Mouse (Mus musculus): ENCODE data around the gene 3110040M04Rik. TPM values are rescaled to one million over a fixed set of nuclear protein-coding genes. Genes with fewer than 3 reads are reported as not detected.
A peak's percentile ranks its signal among the peaks of the same experiment; 100 is the strongest.

Gene 3110040M04Rik
- polyA plus RNA-seq, 1 experiment from 2014 or later = not detected

GRCm38 (mm10) chr1:151167297-151168047 is 36.4 kb upstream of the 3110040M04Rik start:
- Histone ChIP-seq H3K9me3 (ENCODE audit: low read depth, low read length) (no peaks in the 10 kb centered on the region), H3K27ac (ENCODE audit: low read depth) (no peak overlapping the region), H3K4me2 (no peak overlapping the region), H3K4me1 (ENCODE audit: insufficient read depth) (no peaks in the 10 kb centered on the region), H3K9ac (no peak overlapping the region), H3K4me3 (ENCODE audit: low read depth, low read length) (no peak overlapping the region), H3K36me3 (ENCODE audit: insufficient read depth) (no peaks in the 10 kb centered on the region), H3K27me3 (ENCODE audit: insufficient read depth, low read length) (no peaks in the 10 kb centered on the region)
- ATAC-seq (ENCODE audit: insufficient read depth) (no peak), DNase-seq (no peak)
- WGBS = 22% methylated on average over 12 of the region's 12 CpGs
- TF ChIP-seq CTCF (IDR thresholded peaks at IDR 0.05; ENCODE audit: low read depth) = no peak

DNA sequence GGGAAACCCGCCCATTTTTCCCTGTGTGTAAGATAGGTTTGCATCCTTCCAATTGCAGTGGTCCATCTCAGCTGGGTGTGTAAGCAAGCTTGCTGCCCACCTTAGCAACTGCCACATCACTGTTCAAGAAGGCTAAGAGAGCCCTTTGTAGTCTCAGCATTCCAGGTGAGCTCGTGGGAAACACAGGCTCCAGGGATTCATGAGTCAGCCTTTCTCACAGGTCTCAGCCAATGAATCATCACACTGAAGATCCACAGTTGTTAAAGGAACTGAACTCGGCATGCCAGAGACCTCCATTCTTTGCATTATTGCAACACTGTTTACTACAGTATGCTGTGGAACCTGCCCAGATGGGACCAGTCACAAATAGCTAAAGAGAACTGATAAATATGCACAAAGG is 35.3 kb upstream of the 3110040M04Rik start:
- H3K9me3 ChIP-seq (ENCODE audit: low read depth, low read length) = no peaks in the 10 kb centered on the region
- ATAC-seq (ENCODE audit: insufficient read depth) = no peak
- H3K9ac ChIP-seq = no peak overlapping the region
- H3K27ac ChIP-seq (ENCODE audit: low read depth) = no peak overlapping the region
- H3K4me3 ChIP-seq (ENCODE audit: low read depth, low read length) = no peak overlapping the region
- H3K36me3 ChIP-seq (ENCODE audit: insufficient read depth) = no peaks in the 10 kb centered on the region
- 55% methylated on average over 3 of the region's 3 CpGs for WGBS
- no peaks in the 10 kb centered on the region for H3K27me3 ChIP-seq (ENCODE audit: insufficient read depth, low read length)
- DNase-seq = no peak
- no peaks in the 10 kb centered on the region for H3K4me1 ChIP-seq (ENCODE audit: insufficient read depth)
- no peak for TF ChIP-seq CTCF (IDR thresholded peaks at IDR 0.05; ENCODE audit: low read depth)
- H3K4me2 ChIP-seq = no peak overlapping the region

GRCm38 (mm10) chr1:151171572-151172461 is 32.1 kb upstream of the 3110040M04Rik start:
- ATAC-seq (ENCODE audit: insufficient read depth) (no peak), DNase-seq (no peak)
- no peaks in the 10 kb centered on the region for H3K4me1 ChIP-seq (ENCODE audit: insufficient read depth)
- TF ChIP-seq CTCF (IDR thresholded peaks at IDR 0.05; ENCODE audit: low read depth) = no peak
- H3K9me3 ChIP-seq (ENCODE audit: low read depth, low read length) = no peaks in the 10 kb centered on the region
- H3K4me3 ChIP-seq (ENCODE audit: low read depth, low read length) = no peak overlapping the region
- no peak overlapping the region for H3K4me2 ChIP-seq
- H3K27me3 ChIP-seq (ENCODE audit: insufficient read depth, low read length) = no peaks in the 10 kb centered on the region
- H3K9ac ChIP-seq = no peak overlapping the region
- WGBS = 72% methylated on average over 2 of the region's 2 CpGs
- H3K27ac ChIP-seq (ENCODE audit: low read depth) = no peak overlapping the region
- no peaks in the 10 kb centered on the region for H3K36me3 ChIP-seq (ENCODE audit: insufficient read depth)

DNA sequence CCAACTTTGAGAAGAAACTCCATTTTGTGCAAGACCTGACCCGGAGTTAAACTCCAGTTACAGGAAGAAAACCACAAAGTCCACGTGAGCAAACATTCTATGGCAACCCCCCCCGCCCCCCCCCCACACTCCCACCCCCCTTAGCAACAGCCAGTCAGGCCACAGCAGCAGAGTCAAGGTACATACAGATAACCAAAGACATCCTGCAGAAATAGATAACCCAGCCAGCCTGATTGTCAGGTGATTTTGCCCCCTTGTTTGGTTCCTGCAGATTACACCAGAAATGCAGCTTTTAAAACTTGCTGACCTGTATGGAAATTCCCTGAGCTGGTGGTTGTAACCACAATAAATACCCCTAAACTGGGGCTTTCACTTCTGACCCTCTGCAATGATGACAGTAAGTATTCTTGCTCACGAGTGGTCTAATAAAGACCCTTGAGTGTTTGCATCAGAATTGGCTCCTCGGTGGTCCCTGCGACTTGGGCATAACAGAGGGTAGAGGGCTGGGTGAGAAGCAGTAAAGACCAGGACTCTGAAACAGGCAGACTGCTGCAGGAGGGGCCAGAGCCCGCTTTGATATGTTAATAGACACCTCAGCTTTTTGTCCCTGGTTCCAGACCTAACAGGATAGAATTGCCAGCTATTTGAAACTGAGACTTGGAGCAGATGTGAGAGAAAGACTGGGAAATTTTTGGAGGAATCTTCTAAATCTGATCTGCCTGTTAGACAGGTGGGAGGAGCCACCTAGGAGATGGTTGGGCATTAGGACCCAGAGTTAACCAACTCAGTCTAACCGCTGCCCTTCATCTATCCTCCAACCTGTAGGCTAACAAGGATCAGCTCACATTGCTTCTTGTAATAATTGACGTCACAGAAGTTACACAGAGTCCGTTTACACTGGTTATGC is 26.6 kb upstream of the 3110040M04Rik start:
- DNase-seq = peak; percentile 34
- Histone ChIP-seq H3K27ac (ENCODE audit: low read depth) (no peak overlapping the region), H3K4me3 (ENCODE audit: low read depth, low read length) (peak overlapping the region; percentile 14; the same call in 1 of the 2 replicates)

GRCm38 (mm10) chr1:151177937-151178271 is 26.0 kb upstream of the 3110040M04Rik start:
- no peak overlapping the region for H3K9ac ChIP-seq
- H3K27me3 ChIP-seq (ENCODE audit: insufficient read depth, low read length) = no peaks in the 10 kb centered on the region
- H3K4me3 ChIP-seq (ENCODE audit: low read depth, low read length) = peak overlapping the region; percentile 14; the same call in 1 of the 2 replicates
- TF ChIP-seq CTCF (IDR thresholded peaks at IDR 0.05; ENCODE audit: low read depth) = no peak
- DNase-seq (no peak), ATAC-seq (ENCODE audit: insufficient read depth) (peak; percentile 38; the same call in 1 of the 2 replicates)
- H3K36me3 ChIP-seq (ENCODE audit: insufficient read depth) = no peaks in the 10 kb centered on the region
- no peak overlapping the region for H3K27ac ChIP-seq (ENCODE audit: low read depth)
- no peaks in the 10 kb centered on the region for H3K4me1 ChIP-seq (ENCODE audit: insufficient read depth)
- no peaks in the 10 kb centered on the region for H3K9me3 ChIP-seq (ENCODE audit: low read depth, low read length)
- peak overlapping the region; percentile 52 for H3K4me2 ChIP-seq
- WGBS = 20% methylated on average over 4 of the region's 4 CpGs

More for the DNA sequence above, 26.6 kb upstream of the 3110040M04Rik start:
- Histone ChIP-seq H3K9ac (no peak overlapping the region), H3K4me1 (ENCODE audit: insufficient read depth) (no peaks in the 10 kb centered on the region), H3K4me2 (peak overlapping the region; percentile 52), H3K9me3 (ENCODE audit: low read depth, low read length) (no peaks in the 10 kb centered on the region), H3K27me3 (ENCODE audit: insufficient read depth, low read length) (no peaks in the 10 kb centered on the region), H3K36me3 (ENCODE audit: insufficient read depth) (no peaks in the 10 kb centered on the region)
- TF ChIP-seq CTCF (IDR thresholded peaks at IDR 0.05; ENCODE audit: low read depth) = no peak
- ATAC-seq (ENCODE audit: insufficient read depth) = peak; percentile 83; the same call in 1 of the 2 replicates
- 13% methylated on average over 10 of the region's 10 CpGs for WGBS

GRCm38 (mm10) chr1:151178505-151179083 is 25.3 kb upstream of the 3110040M04Rik start:
- no peak for TF ChIP-seq CTCF (IDR thresholded peaks at IDR 0.05; ENCODE audit: low read depth)
- H3K4me1 ChIP-seq (ENCODE audit: insufficient read depth) = no peaks in the 10 kb centered on the region
- no peaks in the 10 kb centered on the region for H3K36me3 ChIP-seq (ENCODE audit: insufficient read depth)
- 57% methylated on average over 2 of the region's 2 CpGs for WGBS
- no peak overlapping the region for H3K9ac ChIP-seq
- H3K4me3 ChIP-seq (ENCODE audit: low read depth, low read length) = no peak overlapping the region
- no peak overlapping the region for H3K27ac ChIP-seq (ENCODE audit: low read depth)
- no peak overlapping the region for H3K4me2 ChIP-seq
- H3K27me3 ChIP-seq (ENCODE audit: insufficient read depth, low read length) = no peaks in the 10 kb centered on the region
- H3K9me3 ChIP-seq (ENCODE audit: low read depth, low read length) = no peaks in the 10 kb centered on the region
- ATAC-seq (ENCODE audit: insufficient read depth) (no peak), DNase-seq (no peak)
